Mouse (Mus musculus) myocyte (in vitro differentiated cells): ENCODE data around the gene Olfr56.

ENCODE experiments used
- E2F4 ChIP-seq: IDR thresholded peaks from one replicate; pipeline ENCODE4 v1.6.1; 2011; ENCODE audit warnings: mild to moderate bottlenecking, control low read depth, moderate library complexity; ENCODE audit not compliant: insufficient read depth
- MAX ChIP-seq: IDR thresholded peaks from one replicate; pipeline ENCODE4 v1.6.1; 2011; ENCODE audit warnings: low read depth, mild to moderate bottlenecking, control low read depth
- POLR2A ChIP-seq: IDR thresholded peaks from one replicate; pipeline ENCODE4 v1.6.1; 2011; ENCODE audit warnings: low read depth, mild to moderate bottlenecking, control low read depth, moderate library complexity; ENCODE audit not compliant: insufficient read length
- POLR2AphosphoS2 ChIP-seq: IDR thresholded peaks from one replicate; pipeline ENCODE4 v1.6.1; 2011; ENCODE audit warnings: low read depth, control low read depth; ENCODE audit not compliant: insufficient read length
- TCF3 ChIP-seq: IDR thresholded peaks from one replicate; pipeline ENCODE4 v1.6.1; 2011; ENCODE audit warnings: low read depth, control low read depth; ENCODE audit not compliant: insufficient read length

DNA sequence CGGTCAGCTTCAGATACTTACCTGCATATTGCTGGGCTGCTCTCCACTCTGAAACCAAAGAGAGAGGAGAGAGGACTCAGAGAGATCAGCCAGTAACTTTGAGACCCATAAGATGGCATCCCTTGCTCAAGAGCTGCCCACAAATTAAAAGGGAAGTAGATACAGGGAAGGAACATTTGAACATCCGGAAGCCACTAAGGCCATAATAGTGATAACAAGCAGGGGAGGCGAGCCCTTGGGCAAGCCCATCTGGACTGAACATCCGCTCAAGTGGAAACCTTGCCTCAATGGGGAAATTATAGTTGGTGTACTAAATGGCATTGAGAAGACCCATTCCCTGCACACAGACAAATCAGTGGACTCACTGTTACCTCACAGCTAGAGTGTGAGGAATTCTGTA is 191.9 kb downstream of the Olfr56 start:
- TF ChIP-seq POLR2AphosphoS2 = no peak
- no peak for TF ChIP-seq MAX
- no peak for TF ChIP-seq E2F4
- TF ChIP-seq POLR2A = no peak
- TF ChIP-seq TCF3 = no peak
